ENCODE assay signal across 8 mouse cellular contexts in genomic region chr16:84702230-84703128, GRCm38 (mm10). TPM values are rescaled to one million over a fixed set of nuclear protein-coding genes. Genes with fewer than 3 reads are reported as not detected.
DNase-seq lines count a peak whose midpoint lies in the region; ATAC-seq and TF ChIP-seq lines count a peak whose summit lies in the region.

No protein-coding gene starts in this region.

- H3K4me2 ChIP-seq in heart, embryonic 14.5 days (ENCODE audit: low read length): peak overlapping the region; percentile 98
- H3K4me2 ChIP-seq in kidney, postnatal 0 days (ENCODE audit: low read length): peak overlapping the region; percentile 98

- H3K4me3 ChIP-seq in heart, embryonic 14.5 days (ENCODE audit: control insufficient read depth in 1 of 2, insufficient read depth in 1 of 2, low read depth in 1 of 2, low read length in 2 of 2): peak overlapping the region; percentile 65 to 74
- peak overlapping the region; percentile 57 for H3K4me3 ChIP-seq in kidney, postnatal 0 days (replicated peaks; ENCODE audit: low read depth, low read length)

- H3K9me3 ChIP-seq in heart, embryonic 14.5 days (ENCODE audit: control insufficient read depth, low read length): no peaks in the 10 kb centered on the region
- no peaks in the 10 kb centered on the region for H3K9me3 ChIP-seq in kidney, postnatal 0 days (replicated peaks; ENCODE audit: low read length)

- TF ChIP-seq CTCF in kidney, postnatal 0 days (IDR thresholded peaks at IDR 0.05; ENCODE audit: low read depth): no peak

- H3K4me1 ChIP-seq in heart, embryonic 14.5 days (ENCODE audit: control insufficient read depth in 2 of 2, insufficient read depth in 2 of 2, low read length in 2 of 2): 0 out of 4 replicates have a peak, but pooled peaks cover 0 to 2% of the 10 kb centered on the region in 2 experiments
- no peaks in the 10 kb centered on the region for H3K4me1 ChIP-seq in kidney, postnatal 0 days (replicated peaks; ENCODE audit: insufficient read depth, low read length)

- peak; percentile 37; the same call in 1 of the 2 replicates for ATAC-seq in heart, embryonic 14.5 days (ENCODE audit: insufficient number of reproducible peaks, insufficient read depth, low FRiP score, low read depth)
- peak; percentile 68 for ATAC-seq in kidney, postnatal 0 days (replicated peaks; ENCODE audit: low FRiP score, low read depth)

- 11% methylated on average over 39 of the region's 39 CpGs for WGBS in heart, embryonic 14.5 days
- whole genome bisulfite sequencing in kidney, postnatal 0 days: 12% methylated on average over 39 of the region's 39 CpGs

- DNase-seq in cerebellum, postnatal 10 days: peak; percentile 33 to 42
- no peak for DNase-seq in cerebellum, adult 11-12 months
- peak; percentile 64 for DNase-seq in embryo, embryonic 11 days
- DNase-seq in kidney, postnatal 0 days (ENCODE audit: low spot score): peak; percentile 5
- peak; percentile 39 to 43 for DNase-seq in lung, postnatal 4 days
- peak; percentile 19 to 54 for DNase-seq in spleen, postnatal 10 days (ENCODE audit: low spot score in 2 of 2)
- DNase-seq in right cerebral cortex, postnatal 10 days (ENCODE audit: low spot score in 2 of 2): no peak

- no peak overlapping the region for H3K27ac ChIP-seq in heart, embryonic 14.5 days (replicated peaks in 1 of 2; ENCODE audit: control insufficient read depth in 1 of 2, insufficient read depth in 1 of 2, low read depth in 2 of 2, low read length in 2 of 2)
- no peak overlapping the region for H3K27ac ChIP-seq in kidney, postnatal 0 days

- H3K9ac ChIP-seq in heart, embryonic 14.5 days (ENCODE audit: low read length): peak overlapping the region; percentile 77
- peak overlapping the region; percentile 63 for H3K9ac ChIP-seq in kidney, postnatal 0 days (ENCODE audit: low read depth, low read length)

- H3K36me3 ChIP-seq in heart, embryonic 14.5 days (ENCODE audit: control insufficient read depth, insufficient read depth, low read length): no peaks in the 10 kb centered on the region
- no peaks in the 10 kb centered on the region for H3K36me3 ChIP-seq in kidney, postnatal 0 days (ENCODE audit: insufficient read depth, low read length)

- H3K27me3 ChIP-seq in heart, embryonic 14.5 days (ENCODE audit: control insufficient read depth, insufficient read depth, low read length): peaks cover 9% of the 10 kb centered on the region
- H3K27me3 ChIP-seq in kidney, postnatal 0 days (ENCODE audit: insufficient read depth, low read length): no peaks in the 10 kb centered on the region

RNA-seq across cellular contexts. Expression of gene Mrpl39, which starts 33.1 kb away (rescaled TPM):
- polyA plus RNA-seq in heart, embryonic 14.5 days (2014; fragmentation: Nextera tagmentation; extraction: Ambion mirVana): 52.3 and 54.5 TPM in 2 replicates
- 45.5 and 46.3 TPM in 2 replicates for polyA plus RNA-seq in kidney, postnatal 0 days (2015; fragmentation: Nextera tagmentation; extraction: Ambion mirVana)

Comparison
In these comparisons a context has a peak if more than half of its experiments do, and no peak if none do; other contexts are left out.
1. DNase-seq: peak in cerebellum, postnatal 10 days (2 of 2), embryo, embryonic 11 days (single experiment), kidney, postnatal 0 days (single experiment), lung, postnatal 4 days (2 of 2) and spleen, postnatal 10 days (2 of 2); none in cerebellum, adult 11-12 months (single experiment) and right cerebral cortex, postnatal 10 days (0 of 2).